Mouse (Mus musculus): ENCODE data around the gene A730071L15Rik.
A peak's percentile ranks its signal among the peaks of the same experiment; 100 is the strongest.

Gene A730071L15Rik

DNA sequence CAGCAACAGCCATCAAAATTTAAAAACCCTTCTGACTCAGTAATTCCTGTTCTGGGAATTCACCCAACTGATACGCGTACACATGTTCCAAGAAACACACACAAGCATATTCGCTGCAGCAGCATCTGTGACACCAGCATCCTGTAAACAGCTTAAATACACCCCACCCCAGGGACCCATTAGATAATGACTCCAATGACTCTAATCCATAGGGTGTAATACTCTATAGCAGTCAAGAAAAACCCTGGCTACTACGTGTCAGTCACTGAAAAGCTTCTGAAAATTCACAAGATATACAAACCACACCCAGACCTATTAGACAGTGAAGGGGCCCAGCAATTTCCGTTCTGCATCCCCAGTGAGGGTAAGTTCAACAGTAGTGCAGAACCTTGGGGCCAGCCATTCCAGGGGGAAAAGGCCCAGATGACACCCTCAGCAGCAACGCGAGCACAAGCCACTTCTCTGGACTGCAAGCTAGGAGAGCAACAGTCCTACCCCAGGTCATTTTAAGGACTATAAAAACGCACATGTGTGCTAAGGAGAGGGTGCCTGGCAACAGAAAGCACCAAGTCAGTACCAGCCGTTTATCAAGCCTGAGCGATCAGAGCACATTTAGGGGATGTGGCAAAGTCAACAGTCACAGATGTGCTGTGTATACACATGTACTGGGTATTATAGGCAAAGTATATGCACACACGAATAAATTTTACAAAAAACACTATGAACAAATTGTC, 15.5 kb upstream of the A730071L15Rik start:
- DNase-seq, result no peak

DNA sequence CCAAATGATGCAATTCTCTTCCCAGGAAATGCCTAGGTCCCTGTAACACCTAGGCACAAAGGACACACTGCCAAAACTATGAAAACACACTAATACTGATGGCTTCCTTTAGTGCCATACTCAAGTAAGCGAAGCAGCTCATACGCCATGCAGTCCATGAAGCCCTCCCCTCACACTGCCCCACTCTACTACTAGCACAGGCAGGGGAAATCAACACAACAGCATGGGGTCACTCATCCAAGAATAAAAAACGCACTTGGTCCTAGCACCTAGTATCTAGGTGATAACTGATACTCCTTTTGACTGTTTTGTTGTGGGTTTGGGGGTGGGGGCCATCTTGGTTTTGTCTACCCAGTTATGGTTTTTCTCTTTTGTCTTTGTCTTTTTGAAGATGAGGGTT, 12.4 kb upstream of the A730071L15Rik start:
- DNase-seq, result no peak

GRCm38 (mm10) chr11:6187878-6188277, 12.0 kb upstream of the A730071L15Rik start:
- DNase-seq, result peak; percentile 92

GRCm38 (mm10) chr11:6196780-6197179, 3.0 kb upstream of the A730071L15Rik start:
- DNase-seq, result no peak

- DNase-seq, result no peak
Measured at GRCm38 (mm10) chr11:6198449-6198848, 1.4 kb upstream of the A730071L15Rik start.

- peak; percentile 93 for DNase-seq
Measured at GRCm38 (mm10) chr11:6200087-6200569, 299 bp downstream of the A730071L15Rik start, which contains the start of gene Nudcd3. Nudcd3 (minus strand) TSS chr11:6200415.

GRCm38 (mm10) chr11:6200570-6200969, 741 bp downstream of the A730071L15Rik start:
- DNase-seq, result no peak

- no peak for DNase-seq
Measured at GRCm38 (mm10) chr11:6207090-6207489, 7.3 kb downstream of the A730071L15Rik start.

DNA sequence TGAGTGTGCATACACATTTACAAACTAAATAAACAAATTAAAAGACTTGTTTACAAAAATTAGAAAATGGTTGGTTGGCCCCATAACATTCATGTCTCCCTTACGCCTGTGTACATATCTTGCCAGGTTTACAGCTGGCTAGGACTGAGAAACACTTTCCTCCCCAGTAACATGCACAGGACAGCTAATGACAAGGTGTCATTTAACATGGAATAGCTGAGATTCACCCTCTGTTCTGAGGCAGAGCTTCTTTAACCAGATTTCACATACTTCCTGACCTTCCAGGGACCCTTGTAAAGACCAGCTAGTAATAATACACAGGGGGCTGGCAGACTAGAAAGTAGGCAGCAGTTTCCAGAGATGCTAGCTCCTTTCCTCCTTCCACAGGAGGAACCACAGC, 8.3 kb downstream of the A730071L15Rik start:
- no peak for DNase-seq

DNA sequence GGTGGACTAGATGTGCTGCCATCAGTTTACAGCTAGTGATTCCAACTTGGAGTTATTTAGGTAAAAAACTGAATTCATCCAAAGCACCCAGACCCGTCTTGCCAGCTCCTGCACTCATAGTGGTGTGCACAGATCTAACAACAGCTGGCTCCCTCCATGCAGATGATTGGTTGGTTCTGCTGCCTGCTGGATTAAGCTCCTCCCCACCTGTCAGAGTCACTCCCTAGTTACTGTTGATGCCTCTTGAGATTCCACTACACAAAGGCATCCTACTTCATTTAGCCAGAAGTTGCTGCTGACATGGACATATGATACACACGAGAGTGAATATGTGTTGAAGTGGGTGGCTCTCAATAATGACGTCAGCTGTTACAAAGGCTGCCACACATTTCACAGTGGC, 17.0 kb downstream of the A730071L15Rik start:
- no peak for DNase-seq

DNA sequence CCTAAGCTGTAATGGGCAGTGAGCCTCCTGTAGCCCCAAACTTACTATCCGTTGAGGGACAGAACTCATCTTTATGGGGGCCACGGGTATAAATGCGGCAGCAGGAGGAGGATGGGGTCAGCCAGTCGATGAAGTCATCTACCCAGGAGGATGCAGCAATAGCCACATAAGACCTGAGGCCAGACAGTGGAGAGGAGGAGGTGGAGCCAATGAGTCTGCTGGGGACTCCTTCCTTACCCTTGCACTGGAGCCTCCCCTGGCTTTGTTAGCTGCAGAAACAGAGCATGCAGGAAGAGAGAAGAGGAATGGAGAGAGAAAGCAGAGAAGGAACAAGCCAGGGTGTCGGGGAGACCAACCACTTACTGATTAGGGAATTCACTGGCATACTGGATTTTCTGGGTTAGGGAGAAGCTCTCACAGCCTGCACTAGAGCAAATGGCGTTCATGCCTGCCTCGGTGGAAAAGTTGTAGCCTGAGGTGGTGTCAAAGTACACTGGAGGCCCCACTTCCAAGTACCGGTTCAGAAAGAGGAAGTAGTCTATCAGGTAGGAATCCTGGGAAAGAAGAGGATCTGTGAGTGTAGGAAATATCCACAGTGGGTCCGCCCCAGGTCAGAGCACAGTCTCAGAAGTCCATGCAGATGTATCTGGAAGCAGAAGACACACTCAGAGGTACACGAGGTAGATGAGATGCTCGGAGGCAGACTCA, 18.5 kb downstream of the A730071L15Rik start:
- DNase-seq, result no peak

DNA sequence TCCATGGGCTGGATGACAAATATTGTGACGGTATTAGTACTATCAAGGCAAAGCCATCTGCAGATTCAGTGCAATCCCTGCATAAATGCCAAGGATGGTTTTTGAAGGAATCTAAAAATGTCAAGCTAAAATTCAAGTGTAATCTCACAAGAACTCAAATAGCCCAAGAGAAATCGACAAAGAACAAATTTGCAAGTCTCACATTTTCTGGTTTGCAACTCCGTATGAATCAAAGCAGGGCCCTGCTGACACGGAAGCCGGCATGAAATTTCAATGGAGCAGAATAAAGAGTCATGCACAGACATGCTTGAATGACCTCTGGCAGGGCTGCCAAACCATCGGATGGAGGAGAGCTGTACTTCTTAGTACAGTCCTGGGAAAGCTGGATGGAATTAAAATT, 20.1 kb downstream of the A730071L15Rik start:
- DNase-seq, result no peak

- DNase-seq, result no peak
Measured at GRCm38 (mm10) chr11:6222187-6222586, 22.4 kb downstream of the A730071L15Rik start.

GRCm38 (mm10) chr11:6224541-6225229, 24.9 kb downstream of the A730071L15Rik start:
- DNase-seq, result peak; percentile 29

DNA sequence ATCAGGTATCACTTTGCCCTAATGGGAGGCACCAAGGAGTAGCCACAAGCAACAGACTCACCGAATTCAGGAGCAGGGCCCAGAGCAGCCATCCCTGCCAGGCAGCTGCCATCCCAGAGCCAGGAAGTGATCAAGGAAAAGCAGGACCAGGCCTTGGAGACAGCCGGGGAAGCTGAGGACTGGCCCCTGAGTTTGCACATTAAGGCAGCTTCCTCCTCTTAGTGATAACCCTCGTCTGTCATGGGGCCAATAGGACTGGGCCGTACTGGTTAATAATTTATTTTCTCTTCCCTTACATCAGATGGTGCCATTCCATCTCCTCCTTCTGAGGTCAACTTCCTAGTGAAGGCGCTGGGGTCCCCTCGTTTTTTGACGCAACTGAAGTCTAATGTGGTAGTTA, 30.2 kb downstream of the A730071L15Rik start, which contains the start of gene Npc1l1:
Gene Npc1l1 (minus strand): TSS at position 132 of the 400 bp plus-strand sequence.
- no peak for DNase-seq

GRCm38 (mm10) chr11:6233025-6233424, 33.2 kb downstream of the A730071L15Rik start:
- no peak for DNase-seq

GRCm38 (mm10) chr11:6244707-6245106, 44.9 kb downstream of the A730071L15Rik start:
- DNase-seq, result no peak
